Mouse (Mus musculus) midbrain, embryonic 16.5 days (tissue): Measurements from ENCODE around the gene Pnpt1. TPM values are rescaled to one million over a fixed set of nuclear protein-coding genes. Genes with fewer than 3 reads are reported as not detected.

Experiments
- ATAC-seq: fragments of 200-750 bp; cut with Nextera tagmentation; 2 replicates; pipeline ENCODE4 v1.8.0; 2017; ENCODE audit warnings: moderate TSS enrichment
- H3K27ac ChIP-seq: fragments of 300-500 bp; sonication (generic); 2 replicates; pipeline ENCODE4 v1.5.1; 2014; ENCODE audit warnings: mild to moderate bottlenecking, low read length, mixed read lengths
- H3K27me3 ChIP-seq: fragments of 300-500 bp; sonication (generic); 2 replicates; pipeline ENCODE4 v1.6.1; 2014; ENCODE audit warnings: low read depth, low read length, mixed read lengths; ENCODE audit not compliant: control insufficient read depth, insufficient read depth
- H3K36me3 ChIP-seq: fragments of 300-500 bp; sonication (generic); 2 replicates; pipeline ENCODE4 v1.6.1; 2014; ENCODE audit warnings: mild to moderate bottlenecking, low read length, moderate library complexity, mixed read lengths; ENCODE audit not compliant: control insufficient read depth, insufficient read depth
- H3K4me1 ChIP-seq: fragments of 300-500 bp; sonication (generic); 2 replicates; pipeline ENCODE4 v1.6.1; 2014; ENCODE audit warnings: mild to moderate bottlenecking, low read length, mixed read lengths; ENCODE audit not compliant: control insufficient read depth, insufficient read depth
- H3K4me2 ChIP-seq: fragments of 300-500 bp; sonication (generic); 2 replicates; pipeline ENCODE4 v1.6.1; 2014; ENCODE audit warnings: mild to moderate bottlenecking, low read length, mixed read lengths
- H3K4me3 ChIP-seq: fragments of 300-500 bp; sonication (generic); 2 replicates; pipeline ENCODE4 v1.5.1; 2014; ENCODE audit warnings: low read depth, mild to moderate bottlenecking, low read length, moderate library complexity, mixed read lengths
- H3K9ac ChIP-seq: fragments of 300-500 bp; sonication (generic); 2 replicates; pipeline ENCODE4 v1.6.1; 2014; ENCODE audit warnings: low read depth, low read length, mixed read lengths
- H3K9me3 ChIP-seq: fragments of 300-500 bp; sonication (generic); replicated peaks from 2 replicates; pipeline ENCODE4 v1.6.1; 2014; ENCODE audit warnings: mild to moderate bottlenecking, low read length, mixed read lengths; ENCODE audit not compliant: control insufficient read depth, poor library complexity, severe bottlenecking
- WGBS: fragments of 180-500 bp; shearing (Covaris S2); extraction: QIAGEN DNeasy Blood & Tissue Kit; methylation state at CpG from one replicate; pipeline ENCODE4 v1.1.7; 2014; 5-methylcytosine and 5-hydroxymethylcytosine counted together
- polyA plus RNA-seq: library from polyadenylated mRNA; unstranded; fragments of >200 nt; fragmentation: Nextera tagmentation; extraction: Ambion mirVana; gene quantifications from 2 replicates; pipeline ENCODE4 v1.2.1, GENCODE M21; 2015

The Pnpt1 gene
- polyA plus RNA-seq, 1 experiment from 2014 or later = 27.5 TPM

DNA sequence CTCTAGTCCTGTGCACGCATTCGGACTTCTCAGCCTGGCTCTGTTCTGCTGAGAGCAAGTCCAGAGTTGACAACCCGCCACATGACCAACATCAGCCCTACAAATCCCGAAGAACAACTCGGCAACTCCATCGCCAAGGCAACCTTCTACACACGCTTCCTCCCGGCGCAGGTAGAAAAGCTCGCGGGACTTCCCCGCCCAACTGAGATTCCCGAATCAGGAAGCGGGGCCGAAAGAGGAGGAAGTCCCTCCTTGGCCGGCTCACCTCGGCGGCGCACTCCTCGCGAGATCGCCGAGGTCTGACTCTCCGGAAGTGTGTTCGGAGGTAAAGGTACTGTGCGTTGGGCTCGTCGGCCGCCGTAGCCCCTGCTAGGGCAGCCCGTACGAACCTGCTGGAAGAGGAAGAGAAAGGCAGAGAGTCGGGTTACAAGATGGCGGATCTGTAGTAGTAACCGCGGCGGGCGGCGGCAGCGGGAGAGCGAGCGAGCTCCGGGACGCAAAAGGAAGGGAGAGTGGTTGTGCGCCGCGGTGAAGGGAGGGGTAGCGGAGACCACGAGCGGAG is 42.1 kb downstream of the Pnpt1 start, which contains the start of gene Ppp4r3b:
Ppp4r3b (plus strand) TSS at position 328 of the 562 bp plus-strand sequence.
- H3K4me2 ChIP-seq = peak within 1 kb of the TSS; percentile 92
- peaks cover 21% of the 10 kb centered on the region for H3K4me1 ChIP-seq
- H3K4me3 ChIP-seq = peak within 1 kb of the TSS; percentile 98
- WGBS = under 1% methylated on average over 50 of the region's 50 CpGs
- peak within 1 kb of the TSS; percentile 97 for H3K27ac ChIP-seq
- H3K36me3 ChIP-seq = no peaks in the 10 kb centered on the region
- H3K9me3 ChIP-seq = no peaks in the 10 kb centered on the region
- no peaks in the 10 kb centered on the region for H3K27me3 ChIP-seq
- H3K9ac ChIP-seq = peak within 1 kb of the TSS; percentile 98
- peak; percentile 99 for ATAC-seq

DNA sequence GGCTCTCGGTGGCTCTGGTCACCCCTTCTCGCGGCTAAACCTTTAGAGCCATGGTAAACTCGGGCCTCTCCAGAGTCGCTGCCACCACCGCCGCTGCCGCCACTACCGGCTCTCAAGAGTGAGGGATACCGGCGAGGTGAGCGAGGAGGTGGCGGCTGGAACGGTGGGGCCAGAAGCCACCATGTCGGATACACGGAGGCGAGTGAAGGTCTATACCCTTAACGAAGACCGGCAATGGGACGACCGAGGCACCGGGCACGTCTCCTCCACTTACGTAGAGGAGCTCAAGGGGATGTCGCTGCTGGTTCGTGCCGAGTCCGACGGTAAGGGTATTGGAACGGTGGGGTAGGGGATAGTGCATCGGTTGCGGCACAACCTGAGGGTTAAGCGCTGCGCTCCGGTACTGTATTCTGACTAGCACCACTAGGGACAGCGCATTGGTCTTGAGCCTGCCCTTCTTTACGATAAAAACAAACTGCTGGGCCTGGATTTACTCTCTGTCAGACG is 42.6 kb downstream of the Pnpt1 start:
- WGBS = under 1% methylated on average over 38 of the region's 38 CpGs
- Histone ChIP-seq H3K4me1 (peaks cover 21% of the 10 kb centered on the region), H3K36me3 (no peaks in the 10 kb centered on the region), H3K4me3 (peak overlapping the region; percentile 98), H3K9me3 (no peaks in the 10 kb centered on the region), H3K27ac (peak overlapping the region; percentile 97), H3K4me2 (peak overlapping the region; percentile 92), H3K27me3 (no peaks in the 10 kb centered on the region), H3K9ac (peak overlapping the region; percentile 98)
- peak; percentile 77 for ATAC-seq

DNA sequence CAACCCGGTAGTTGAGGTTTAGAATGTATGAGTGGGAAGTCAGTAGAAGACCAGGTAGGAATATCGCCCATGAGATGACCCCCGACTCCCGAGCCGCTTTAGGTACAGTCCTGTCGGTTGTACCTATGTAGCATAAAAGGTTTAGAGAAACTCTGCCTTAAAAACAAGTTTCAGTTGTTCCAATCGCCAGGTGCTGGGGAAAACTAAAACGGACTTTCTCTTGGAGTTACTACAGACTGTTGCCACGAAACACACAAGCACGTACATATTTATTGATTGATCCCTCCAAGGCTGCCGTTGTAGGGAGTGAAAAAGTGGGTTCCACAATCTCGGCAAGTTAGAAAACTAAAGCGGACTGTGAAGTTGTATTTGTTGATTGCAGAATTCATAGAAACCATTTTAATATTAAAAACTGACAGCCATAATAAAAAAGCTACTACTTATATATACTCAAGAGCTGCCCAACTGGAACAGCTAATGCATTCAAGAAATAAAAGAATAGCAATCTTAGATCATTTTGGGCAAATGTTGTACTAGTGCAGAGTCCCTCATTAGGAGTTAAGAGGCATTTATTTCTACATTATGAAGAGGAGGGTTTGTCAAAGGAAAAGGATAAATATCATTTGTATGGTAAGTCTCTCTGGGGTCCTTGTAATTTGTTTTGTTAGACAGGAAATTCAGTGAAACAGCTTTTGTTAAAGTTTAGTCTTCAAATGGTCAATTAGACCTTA is 43.3 kb downstream of the Pnpt1 start:
- peak overlapping the region; percentile 98 for H3K4me3 ChIP-seq
- peak overlapping the region; percentile 98 for H3K9ac ChIP-seq
- H3K27ac ChIP-seq = peak overlapping the region; percentile 97
- peak overlapping the region; percentile 92 for H3K4me2 ChIP-seq
- no peak for ATAC-seq
- 6% methylated on average over 13 of the region's 13 CpGs for WGBS
- no peaks in the 10 kb centered on the region for H3K9me3 ChIP-seq
- H3K36me3 ChIP-seq = no peaks in the 10 kb centered on the region
- H3K27me3 ChIP-seq = no peaks in the 10 kb centered on the region
- peaks cover 21% of the 10 kb centered on the region for H3K4me1 ChIP-seq

DNA sequence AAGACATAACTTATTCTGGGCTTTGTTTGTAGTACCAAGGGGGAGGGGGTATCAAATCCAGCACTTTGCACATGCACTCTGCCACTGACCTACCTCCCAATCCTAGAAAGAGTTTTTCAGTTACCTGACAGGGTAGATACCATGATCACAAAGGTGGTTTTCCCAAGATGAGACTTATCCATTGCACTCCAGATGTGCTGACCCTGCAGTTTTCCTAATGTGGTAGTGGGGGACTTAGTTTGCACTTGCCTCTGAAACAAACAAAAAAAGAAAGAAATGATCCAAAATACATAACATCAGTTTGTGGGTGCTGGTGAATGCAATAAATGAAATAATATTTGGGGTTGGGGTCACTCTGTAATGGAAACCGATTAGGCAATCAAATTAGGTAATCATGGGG is 48.8 kb downstream of the Pnpt1 start:
- no peaks in the 10 kb centered on the region for H3K27me3 ChIP-seq
- 0 out of 2 replicates have a peak, but pooled peaks cover 5% of the 10 kb centered on the region for H3K36me3 ChIP-seq
- H3K27ac ChIP-seq = no peak overlapping the region
- H3K4me3 ChIP-seq = no peak overlapping the region
- no peak overlapping the region for H3K4me2 ChIP-seq
- no peak overlapping the region for H3K9ac ChIP-seq
- H3K4me1 ChIP-seq = no peaks in the 10 kb centered on the region
- no peak for ATAC-seq
- H3K9me3 ChIP-seq = no peaks in the 10 kb centered on the region
- WGBS = 88% methylated on average over 1 of the region's 1 CpGs

- Histone ChIP-seq H3K4me3 (no peak overlapping the region), H3K27ac (no peak overlapping the region), H3K36me3 (0 out of 2 replicates have a peak, but pooled peaks cover 5% of the 10 kb centered on the region), H3K9ac (no peak overlapping the region), H3K4me1 (no peaks in the 10 kb centered on the region), H3K9me3 (no peaks in the 10 kb centered on the region), H3K27me3 (no peaks in the 10 kb centered on the region), H3K4me2 (no peak overlapping the region)
- 0 out of 2 replicates have a peak, but pooled peaks have one; percentile 59 for ATAC-seq
- WGBS = 58% methylated on average over 3 of the region's 3 CpGs
Measured at GRCm38 (mm10) chr11:29180657-29181056, 50.1 kb downstream of the Pnpt1 start.

DNA sequence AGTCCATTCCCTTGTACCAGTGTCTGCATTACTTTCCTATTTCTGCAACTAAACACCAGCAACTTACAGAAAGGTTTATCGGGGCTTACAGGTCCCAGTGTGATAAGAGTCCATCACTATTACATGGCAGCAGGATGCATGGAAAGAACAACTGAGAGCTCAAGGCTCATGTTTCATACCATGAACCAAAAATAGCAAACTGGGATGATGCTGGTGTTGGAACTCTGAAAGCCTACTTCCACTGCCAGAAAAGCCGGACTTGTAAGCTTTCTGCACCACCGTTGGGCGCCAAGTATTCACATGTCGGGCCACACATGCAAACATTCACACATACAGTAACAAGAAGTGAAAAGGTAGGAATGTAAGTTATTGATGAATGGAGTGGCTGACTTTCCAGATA is 51.2 kb downstream of the Pnpt1 start:
- H3K4me3 ChIP-seq = no peak overlapping the region
- WGBS = 98% methylated on average over 5 of the region's 5 CpGs
- ATAC-seq = no peak
- H3K4me2 ChIP-seq = no peak overlapping the region
- H3K27ac ChIP-seq = no peak overlapping the region
- H3K9me3 ChIP-seq = no peaks in the 10 kb centered on the region
- H3K9ac ChIP-seq = no peak overlapping the region
- H3K4me1 ChIP-seq = no peaks in the 10 kb centered on the region
- 0 out of 2 replicates have a peak, but pooled peaks cover 8% of the 10 kb centered on the region for H3K36me3 ChIP-seq
- no peaks in the 10 kb centered on the region for H3K27me3 ChIP-seq

GRCm38 (mm10) chr11:29188981-29189380 is 58.4 kb downstream of the Pnpt1 start:
- no peak for ATAC-seq
- no peak overlapping the region for H3K27ac ChIP-seq
- WGBS = 89% methylated on average over 2 of the region's 2 CpGs
- H3K36me3 ChIP-seq = peaks cover 10% of the 10 kb centered on the region; the same call in 1 of the 2 replicates
- no peak overlapping the region for H3K4me2 ChIP-seq
- H3K9ac ChIP-seq = no peak overlapping the region
- H3K4me3 ChIP-seq = no peak overlapping the region
- no peaks in the 10 kb centered on the region for H3K9me3 ChIP-seq
- no peaks in the 10 kb centered on the region for H3K4me1 ChIP-seq
- H3K27me3 ChIP-seq = no peaks in the 10 kb centered on the region

- Histone ChIP-seq H3K27me3 (no peaks in the 10 kb centered on the region), H3K4me2 (no peak overlapping the region), H3K36me3 (peaks cover 14% of the 10 kb centered on the region; the same call in 1 of the 2 replicates), H3K27ac (no peak overlapping the region), H3K4me3 (no peak overlapping the region), H3K9me3 (no peaks in the 10 kb centered on the region), H3K4me1 (no peaks in the 10 kb centered on the region), H3K9ac (no peak overlapping the region)
- 88% methylated on average over 5 of the region's 5 CpGs for WGBS
- ATAC-seq = no peak
Measured at GRCm38 (mm10) chr11:29203653-29204052, 73.1 kb downstream of the Pnpt1 start.

- Histone ChIP-seq H3K9me3 (no peaks in the 10 kb centered on the region), H3K36me3 (peaks cover 14% of the 10 kb centered on the region), H3K27me3 (no peaks in the 10 kb centered on the region), H3K4me2 (no peak overlapping the region), H3K9ac (no peak overlapping the region), H3K4me1 (no peaks in the 10 kb centered on the region), H3K27ac (no peak overlapping the region), H3K4me3 (no peak overlapping the region)
- 93% methylated on average over 2 of the region's 2 CpGs for WGBS
- ATAC-seq = no peak
Measured at GRCm38 (mm10) chr11:29209774-29210173, 79.2 kb downstream of the Pnpt1 start.
